Mouse (Mus musculus) liver, embryonic 15.5 days (tissue): Measurements from ENCODE around the gene Zfp983. TPM values are rescaled to one million over a fixed set of nuclear protein-coding genes. Genes with fewer than 3 reads are reported as not detected.
"Not testable (repeated sequence)": the region's sequence is repeated elsewhere in the genome, so short reads cannot be mapped to it uniquely, and the experiment has no call there.

ENCODE experiments used
- ATAC-seq: fragments of 200-750 bp; cut with Nextera tagmentation; 2 replicates; pipeline ENCODE4 v1.8.0; 2017; ENCODE audit warnings: moderate number of reproducible peaks, mild to moderate bottlenecking, moderate library complexity; ENCODE audit not compliant: insufficient read depth
- H3K27ac ChIP-seq: fragments of 300-500 bp; sonication (generic); replicated peaks from 2 replicates; pipeline ENCODE4 v1.5.1; 2015; ENCODE audit warnings: mild to moderate bottlenecking, inconsistent platforms
- H3K27me3 ChIP-seq: fragments of 300-500 bp; sonication (generic); 2 replicates; pipeline ENCODE4 v1.6.1; 2015; ENCODE audit warnings: mild to moderate bottlenecking, inconsistent platforms
- H3K36me3 ChIP-seq: fragments of 300-500 bp; sonication (generic); replicated peaks from 2 replicates; pipeline ENCODE4 v1.6.1; 2015; ENCODE audit warnings: moderate library complexity, mild to moderate bottlenecking, inconsistent platforms
- H3K4me1 ChIP-seq: fragments of 300-500 bp; sonication (generic); replicated peaks from 2 replicates; pipeline ENCODE4 v1.6.1; 2015; ENCODE audit warnings: inconsistent platforms
- H3K4me2 ChIP-seq: fragments of 300-500 bp; sonication (generic); 2 replicates; pipeline ENCODE4 v1.6.1; 2015; ENCODE audit warnings: moderate library complexity, mild to moderate bottlenecking, inconsistent platforms
- H3K4me3 ChIP-seq: fragments of 300-500 bp; sonication (generic); replicated peaks from 2 replicates; pipeline ENCODE4 v1.5.1; 2015; ENCODE audit warnings: mild to moderate bottlenecking, inconsistent platforms
- H3K9ac ChIP-seq: fragments of 300-500 bp; sonication (generic); 2 replicates; pipeline ENCODE4 v1.6.1; 2015; ENCODE audit warnings: moderate library complexity, mild to moderate bottlenecking, inconsistent platforms
- H3K9me3 ChIP-seq: fragments of 300-500 bp; sonication (generic); replicated peaks from 2 replicates; pipeline ENCODE4 v1.6.1; 2016; ENCODE audit warnings: inconsistent platforms
- WGBS: fragments of 180-500 bp; shearing (Covaris S2); methylation state at CpG from one replicate; pipeline ENCODE4 v1.1.7; 2015; ENCODE audit warnings: mixed read lengths; ENCODE audit not compliant: insufficient replicate concordance; 5-methylcytosine and 5-hydroxymethylcytosine counted together
- polyA plus RNA-seq: library from polyadenylated mRNA; unstranded; fragments of >200 nt; fragmentation: Nextera tagmentation; extraction: Ambion mirVana; gene quantifications from 2 replicates; pipeline ENCODE4 v1.2.1, GENCODE M21; 2015

Gene Zfp983
- polyA plus RNA-seq = 0.89 and 1.0 TPM in 2 replicates

- Histone ChIP-seq H3K4me2 (peak within 1 kb of the TSS; percentile 60), H3K27ac (peak within 1 kb of the TSS; percentile 56), H3K9ac (peak within 1 kb of the TSS; percentile 48), H3K4me3 (peak within 1 kb of the TSS; percentile 64)
- not testable (repeated sequence) for H3K27me3 ChIP-seq, H3K36me3 ChIP-seq, H3K9me3 ChIP-seq, H3K4me1 ChIP-seq
- 0% methylated on average over 17 of the region's 17 CpGs for WGBS
- ATAC-seq = peak; percentile 100
These were observed at the start of gene Zfp983 for GRCm38 (mm10) chr17:21650364-21650907. Gene Zfp983, plus strand, starts transcription at chr17:21650624.

GRCm38 (mm10) chr17:21616356-21616755 is 34.1 kb upstream of the Zfp983 start:
- Histone ChIP-seq H3K4me3 (no peak overlapping the region), H3K9me3 (no peaks in the 10 kb centered on the region), H3K36me3 (no peaks in the 10 kb centered on the region), H3K27me3 (no peaks in the 10 kb centered on the region), H3K27ac (no peak overlapping the region), H3K4me1 (no peaks in the 10 kb centered on the region), H3K4me2 (no peak overlapping the region), H3K9ac (no peak overlapping the region)
- 52% methylated on average over 3 of the region's 3 CpGs for WGBS
- no peak for ATAC-seq

- Histone ChIP-seq H3K9ac (no peak overlapping the region), H3K36me3 (no peaks in the 10 kb centered on the region), H3K4me3 (no peak overlapping the region), H3K4me1 (no peaks in the 10 kb centered on the region), H3K27me3 (no peaks in the 10 kb centered on the region), H3K9me3 (no peaks in the 10 kb centered on the region), H3K27ac (no peak overlapping the region), H3K4me2 (no peak overlapping the region)
- ATAC-seq = no peak
- 4% methylated on average over 9 of the region's 9 CpGs for WGBS
These were observed 33.1 kb upstream of the Zfp983 start for GRCm38 (mm10) chr17:21617352-21617751.

GRCm38 (mm10) chr17:21623647-21624046 is 26.8 kb upstream of the Zfp983 start:
- Histone ChIP-seq H3K36me3 (no peaks in the 10 kb centered on the region), H3K27ac (no peak overlapping the region), H3K9ac (no peak overlapping the region), H3K4me2 (no peak overlapping the region), H3K4me3 (no peak overlapping the region), H3K4me1 (no peaks in the 10 kb centered on the region), H3K9me3 (no peaks in the 10 kb centered on the region), H3K27me3 (no peaks in the 10 kb centered on the region)
- WGBS = no CpG with 5 or more reads among the region's 3 CpGs
- ATAC-seq = no peak

GRCm38 (mm10) chr17:21635758-21636157 is 14.7 kb upstream of the Zfp983 start:
- H3K36me3 ChIP-seq, H3K9ac ChIP-seq, H3K4me2 ChIP-seq, H3K4me1 ChIP-seq, H3K4me3 ChIP-seq, H3K27me3 ChIP-seq, H3K9me3 ChIP-seq, H3K27ac ChIP-seq, ATAC-seq: not testable (repeated sequence)
- WGBS = 43% methylated on average over 4 of the region's 4 CpGs

GRCm38 (mm10) chr17:21648791-21649190 is 1.6 kb upstream of the Zfp983 start:
- H3K4me3 ChIP-seq = no peak overlapping the region
- no peaks in the 10 kb centered on the region for H3K27me3 ChIP-seq
- no peak for ATAC-seq
- H3K36me3 ChIP-seq = no peaks in the 10 kb centered on the region
- 60% methylated on average over 3 of the region's 3 CpGs for WGBS
- H3K4me2 ChIP-seq = no peak overlapping the region
- no peak overlapping the region for H3K9ac ChIP-seq
- no peaks in the 10 kb centered on the region for H3K9me3 ChIP-seq
- H3K27ac ChIP-seq = no peak overlapping the region
- peaks cover 5% of the 10 kb centered on the region for H3K4me1 ChIP-seq

- WGBS = 19% methylated on average over 2 of the region's 2 CpGs
- peak overlapping the region; percentile 48; the same call in 1 of the 2 replicates for H3K9ac ChIP-seq
- peak; percentile 56 for ATAC-seq
- no peaks in the 10 kb centered on the region for H3K36me3 ChIP-seq
- peak overlapping the region; percentile 60 for H3K4me2 ChIP-seq
- peak overlapping the region; percentile 56 for H3K27ac ChIP-seq
- no peaks in the 10 kb centered on the region for H3K27me3 ChIP-seq
- no peaks in the 10 kb centered on the region for H3K9me3 ChIP-seq
- H3K4me3 ChIP-seq = peak overlapping the region; percentile 64
- peaks cover 5% of the 10 kb centered on the region for H3K4me1 ChIP-seq
These were observed 488 bp upstream of the Zfp983 start for GRCm38 (mm10) chr17:21649936-21650335.

- peak overlapping the region; percentile 91 for H3K27ac ChIP-seq
- peak; percentile 34 for ATAC-seq
- H3K9ac ChIP-seq = 0 out of 2 replicates have a peak overlapping the region, but pooled peaks have one; percentile 21
- not testable (repeated sequence) for H3K27me3 ChIP-seq, H3K9me3 ChIP-seq, H3K36me3 ChIP-seq
- peak overlapping the region; percentile 64 for H3K4me3 ChIP-seq
- peak overlapping the region; percentile 80 for H3K4me2 ChIP-seq
- peaks cover 17% of the 10 kb centered on the region for H3K4me1 ChIP-seq
- 6% methylated on average over 1 of the region's 1 CpGs for WGBS
These were observed 28.4 kb downstream of the Zfp983 start for GRCm38 (mm10) chr17:21678826-21679225.

GRCm38 (mm10) chr17:21679273-21680018 is 29.0 kb downstream of the Zfp983 start:
- Histone ChIP-seq H3K36me3 (peaks cover under 1% of the 10 kb centered on the region; the same call in 1 of the 2 replicates), H3K4me1 (peaks cover 17% of the 10 kb centered on the region), H3K4me3 (peak overlapping the region; percentile 64), H3K27me3 (no peaks in the 10 kb centered on the region), H3K27ac (peak overlapping the region; percentile 91), H3K4me2 (peak overlapping the region; percentile 80), H3K9ac (peak overlapping the region; percentile 59), H3K9me3 (no peaks in the 10 kb centered on the region)
- 1% methylated on average over 9 of the region's 9 CpGs for WGBS
- peak; percentile 100 for ATAC-seq

- Histone ChIP-seq H3K9ac (peak overlapping the region; percentile 50), H3K27ac (peak overlapping the region; percentile 91), H3K4me2 (peak overlapping the region; percentile 80), H3K4me1 (peaks cover 17% of the 10 kb centered on the region), H3K4me3 (peak overlapping the region; percentile 64)
- 0% methylated on average over 10 of the region's 10 CpGs for WGBS
- H3K36me3 ChIP-seq, H3K27me3 ChIP-seq, H3K9me3 ChIP-seq: not testable (repeated sequence)
- peak; percentile 81 for ATAC-seq
These were observed 29.6 kb downstream of the Zfp983 start for GRCm38 (mm10) chr17:21680019-21680376.

- no peaks in the 10 kb centered on the region for H3K9me3 ChIP-seq
- H3K9ac ChIP-seq = no peak within 1 kb of the TSS
- WGBS = 76% methylated on average over 3 of the region's 3 CpGs
- 0 out of 2 replicates have a peak, but pooled peaks cover 4% of the 10 kb centered on the region for H3K4me1 ChIP-seq
- no peak within 1 kb of the TSS for H3K4me2 ChIP-seq
- H3K4me3 ChIP-seq = no peak within 1 kb of the TSS
- peaks cover 26% of the 10 kb centered on the region for H3K36me3 ChIP-seq
- no peak within 1 kb of the TSS for H3K27ac ChIP-seq
- no peaks in the 10 kb centered on the region for H3K27me3 ChIP-seq
- no peak for ATAC-seq
These were observed 41.1 kb downstream of the Zfp983 start, which contains the start of gene Gm10226 for GRCm38 (mm10) chr17:21691560-21691959. Gene Gm10226, plus strand, starts transcription at chr17:21691860.
